Mouse (Mus musculus): Measurements from ENCODE around the gene Pde2a. TPM values are rescaled to one million over a fixed set of nuclear protein-coding genes. Genes with fewer than 3 reads are reported as not detected.
A peak's percentile ranks its signal among the peaks of the same experiment; 100 is the strongest.

Pde2a gene
- polyA plus RNA-seq, 1 experiment from 2014 or later, result 31.4 TPM

DNA sequence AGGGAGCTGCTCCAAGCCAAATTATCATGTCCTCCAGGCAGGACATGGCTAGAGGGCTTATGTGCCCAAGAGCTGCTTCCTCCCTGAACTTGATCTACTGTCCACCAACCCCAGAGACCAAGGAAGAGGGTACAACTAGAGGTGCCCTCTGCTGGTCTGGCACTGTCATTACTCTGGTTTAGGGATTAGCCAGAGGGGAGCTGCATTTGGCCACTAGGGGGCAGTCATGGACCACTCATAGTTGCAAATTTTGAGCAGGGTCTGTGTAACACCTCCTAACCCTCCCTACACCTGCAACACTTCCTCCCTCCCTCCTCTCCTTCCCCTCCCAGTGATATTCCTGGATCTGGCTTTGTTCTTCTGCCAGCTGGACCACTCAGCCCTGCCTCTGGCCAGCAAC, 8.7 kb upstream of the Pde2a start:
- Histone ChIP-seq H3K9ac (no peak overlapping the region), H3K4me1 (peaks cover 19% of the 10 kb centered on the region), H3K27ac (no peak overlapping the region), H3K4me2 (no peak overlapping the region), H3K27me3 (replicated peaks) (no peaks in the 10 kb centered on the region), H3K36me3 (replicated peaks) (no peaks in the 10 kb centered on the region), H3K4me3 (no peak overlapping the region), H3K9me3 (no peaks in the 10 kb centered on the region)
- ATAC-seq (replicated peaks), result peak; percentile 37; the same call in 1 of the 2 replicates

DNA sequence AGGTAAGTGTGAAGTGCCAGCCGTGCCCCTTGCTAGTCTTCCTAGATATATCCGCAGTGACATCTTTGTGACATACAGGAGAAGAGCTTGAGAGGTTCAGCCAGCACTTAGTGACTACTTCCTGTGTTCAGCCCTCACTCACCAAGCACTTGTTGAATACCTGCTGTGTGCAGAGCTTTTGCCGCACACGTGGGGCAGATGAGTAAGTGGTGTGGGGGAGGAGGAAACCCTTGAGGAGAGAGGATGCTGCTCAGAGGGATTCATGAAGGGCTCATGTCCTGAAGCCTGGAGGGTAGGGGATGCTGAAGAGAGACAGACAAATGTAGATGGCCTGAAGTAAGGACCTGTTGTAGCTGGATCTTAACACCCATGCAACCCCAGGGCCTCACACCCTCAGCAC, 7.3 kb upstream of the Pde2a start:
- Histone ChIP-seq H3K4me3 (no peak overlapping the region), H3K27me3 (replicated peaks) (0 out of 2 replicates have a peak, but pooled peaks cover 7% of the 10 kb centered on the region), H3K4me2 (no peak overlapping the region), H3K9ac (no peak overlapping the region), H3K27ac (no peak overlapping the region), H3K36me3 (replicated peaks) (no peaks in the 10 kb centered on the region), H3K4me1 (peaks cover 23% of the 10 kb centered on the region), H3K9me3 (no peaks in the 10 kb centered on the region)
- WGBS, result 43% methylated on average over 4 of the region's 4 CpGs
- ATAC-seq (replicated peaks), result no peak

DNA sequence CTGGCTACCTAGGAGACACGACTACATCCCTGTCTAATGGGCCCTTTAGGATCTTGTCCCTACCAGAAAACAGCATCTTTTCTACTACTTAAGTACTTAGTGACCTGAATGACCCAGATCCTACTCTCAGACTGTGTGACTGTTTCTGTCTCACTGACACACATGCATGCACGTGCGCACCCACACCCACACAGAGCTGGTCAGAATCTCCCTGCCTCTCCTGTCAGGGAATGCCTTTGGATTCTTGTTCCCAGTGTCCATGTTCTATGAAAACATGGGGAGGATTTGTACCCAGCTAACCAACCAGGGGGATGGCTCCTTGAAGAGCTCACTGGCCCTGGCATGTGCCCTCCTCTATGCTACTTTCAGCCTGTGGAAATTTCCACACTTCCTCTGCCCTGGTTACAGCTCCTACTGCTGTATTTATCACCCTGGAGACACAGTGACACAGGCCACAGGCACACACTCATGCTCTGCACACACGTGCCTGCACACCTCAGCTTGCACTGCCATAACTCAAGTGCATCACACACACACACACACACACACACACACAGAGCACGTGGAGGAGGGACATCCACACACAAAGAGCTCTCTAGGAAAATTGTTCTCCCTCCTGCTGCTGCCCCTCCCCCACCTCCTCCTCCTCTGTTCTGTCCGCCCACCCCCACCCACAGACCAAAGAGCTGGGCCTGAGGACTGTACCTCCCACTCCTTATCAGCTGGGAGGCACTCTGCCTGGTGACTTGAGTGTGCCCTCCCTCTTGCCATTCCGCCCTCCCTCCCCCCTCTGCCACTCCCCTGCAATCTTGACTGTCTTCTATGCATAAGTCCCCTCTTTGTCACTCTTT, 6.6 kb upstream of the Pde2a start:
- ATAC-seq (replicated peaks), result peak; percentile 64
- peaks cover 28% of the 10 kb centered on the region for H3K4me1 ChIP-seq
- H3K27me3 ChIP-seq (replicated peaks), result 0 out of 2 replicates have a peak, but pooled peaks cover 7% of the 10 kb centered on the region
- H3K9ac ChIP-seq, result no peak overlapping the region
- peak overlapping the region; percentile 26 for H3K27ac ChIP-seq
- H3K4me3 ChIP-seq, result no peak overlapping the region
- H3K9me3 ChIP-seq, result no peaks in the 10 kb centered on the region
- no peaks in the 10 kb centered on the region for H3K36me3 ChIP-seq (replicated peaks)
- no peak overlapping the region for H3K4me2 ChIP-seq
- WGBS, result 32% methylated on average over 7 of the region's 7 CpGs

DNA sequence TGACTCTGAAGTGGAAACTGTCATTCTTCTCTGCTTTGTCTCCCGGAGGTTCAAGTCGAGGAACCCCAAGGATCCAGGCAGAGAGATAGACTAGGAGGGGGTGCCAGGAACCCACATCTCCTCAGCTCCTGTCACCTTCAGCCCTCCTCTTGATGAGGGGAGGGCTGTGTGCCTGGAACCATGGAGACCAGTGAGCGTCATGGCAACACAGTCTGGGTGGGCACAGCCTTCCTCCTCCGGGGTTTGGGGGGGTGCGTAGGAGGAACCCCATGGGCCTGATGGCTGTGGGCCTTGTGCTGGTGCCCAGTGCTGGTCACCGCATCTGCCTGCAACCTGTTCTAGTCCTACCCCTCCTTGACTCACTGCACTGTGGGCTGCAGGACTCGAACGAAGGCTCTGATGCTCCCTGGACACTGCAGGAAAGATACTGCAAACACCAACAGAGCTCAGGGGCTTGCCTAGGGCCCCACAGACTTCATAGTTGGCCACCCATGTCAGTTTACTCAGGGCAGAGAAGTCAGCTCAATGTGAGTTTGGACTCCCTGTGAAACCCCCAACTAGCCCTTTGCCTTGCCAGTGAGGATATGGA, 5.9 kb upstream of the Pde2a start:
- H3K36me3 ChIP-seq (replicated peaks), result no peaks in the 10 kb centered on the region
- no peaks in the 10 kb centered on the region for H3K9me3 ChIP-seq
- H3K27me3 ChIP-seq (replicated peaks), result 0 out of 2 replicates have a peak, but pooled peaks cover 7% of the 10 kb centered on the region
- peak overlapping the region; percentile 26; the same call in 1 of the 2 replicates for H3K27ac ChIP-seq
- no peak overlapping the region for H3K4me2 ChIP-seq
- peaks cover 28% of the 10 kb centered on the region for H3K4me1 ChIP-seq
- peak; percentile 43 for ATAC-seq (replicated peaks)
- H3K4me3 ChIP-seq, result no peak overlapping the region
- WGBS, result 28% methylated on average over 8 of the region's 8 CpGs
- H3K9ac ChIP-seq, result no peak overlapping the region

DNA sequence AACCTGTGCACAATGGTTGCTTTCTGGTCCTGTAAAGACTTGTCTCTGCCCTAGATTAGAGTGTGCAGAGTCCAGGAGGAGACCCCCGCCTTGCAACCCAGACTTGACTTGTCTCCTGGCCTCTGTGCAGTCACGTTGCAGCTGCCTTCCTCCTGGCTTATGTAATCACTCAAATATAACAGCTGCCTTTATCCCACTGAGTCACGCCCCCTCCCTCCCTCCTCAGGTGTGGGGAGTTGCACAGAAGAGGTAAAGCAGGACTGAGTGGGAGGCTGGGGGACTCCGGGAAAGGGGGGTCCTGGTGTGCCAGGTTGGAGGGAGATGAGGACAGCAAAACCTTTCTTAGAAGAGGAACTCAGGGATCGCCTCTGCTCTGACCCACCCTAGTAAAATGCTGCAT, 5.1 kb upstream of the Pde2a start:
- H3K4me3 ChIP-seq, result no peak overlapping the region
- H3K27me3 ChIP-seq (replicated peaks), result 0 out of 2 replicates have a peak, but pooled peaks cover 7% of the 10 kb centered on the region
- H3K9me3 ChIP-seq, result no peaks in the 10 kb centered on the region
- H3K4me1 ChIP-seq, result peaks cover 36% of the 10 kb centered on the region
- no peak overlapping the region for H3K4me2 ChIP-seq
- H3K27ac ChIP-seq, result no peak overlapping the region
- ATAC-seq (replicated peaks), result no peak
- no peaks in the 10 kb centered on the region for H3K36me3 ChIP-seq (replicated peaks)
- WGBS, result 73% methylated on average over 5 of the region's 5 CpGs
- H3K9ac ChIP-seq, result no peak overlapping the region

DNA sequence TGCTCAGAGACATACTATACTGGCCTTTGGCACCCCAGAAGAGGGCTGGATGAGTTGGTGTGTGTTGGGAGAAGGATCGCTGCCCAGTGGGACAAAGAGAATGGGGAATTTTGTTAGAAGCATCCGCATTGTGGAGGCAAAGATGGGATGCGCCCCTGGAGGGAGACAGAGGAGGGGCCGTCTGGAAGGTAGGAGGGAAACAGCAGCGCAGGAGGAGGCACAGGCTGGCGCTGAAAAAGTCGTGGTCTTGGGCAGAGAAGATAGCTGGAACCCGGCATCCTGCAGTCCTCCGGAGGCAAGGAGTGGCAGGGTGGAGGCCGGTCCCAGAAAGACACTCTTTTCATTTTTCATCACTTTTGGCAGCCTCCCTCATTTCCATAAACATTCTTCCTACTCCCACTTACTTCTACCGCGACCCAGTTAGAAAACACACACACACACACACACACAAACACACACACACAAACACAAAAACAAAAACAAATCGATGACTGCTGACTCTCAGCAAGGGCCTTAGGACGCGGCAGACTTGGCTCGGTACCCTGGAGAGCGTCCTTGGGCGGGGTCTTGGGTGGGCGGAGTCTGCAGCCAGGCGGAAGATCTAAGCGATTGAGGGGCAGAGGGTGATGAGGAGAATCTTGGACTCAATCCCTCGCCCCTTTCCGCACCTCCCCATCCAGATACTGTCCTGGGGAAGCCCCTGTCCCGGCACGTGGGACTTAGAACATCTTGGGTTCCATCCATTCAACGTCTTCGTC, 2.3 kb upstream of the Pde2a start:
- peaks cover 60% of the 10 kb centered on the region for H3K4me1 ChIP-seq
- WGBS, result 5% methylated on average over 27 of the region's 27 CpGs

DNA sequence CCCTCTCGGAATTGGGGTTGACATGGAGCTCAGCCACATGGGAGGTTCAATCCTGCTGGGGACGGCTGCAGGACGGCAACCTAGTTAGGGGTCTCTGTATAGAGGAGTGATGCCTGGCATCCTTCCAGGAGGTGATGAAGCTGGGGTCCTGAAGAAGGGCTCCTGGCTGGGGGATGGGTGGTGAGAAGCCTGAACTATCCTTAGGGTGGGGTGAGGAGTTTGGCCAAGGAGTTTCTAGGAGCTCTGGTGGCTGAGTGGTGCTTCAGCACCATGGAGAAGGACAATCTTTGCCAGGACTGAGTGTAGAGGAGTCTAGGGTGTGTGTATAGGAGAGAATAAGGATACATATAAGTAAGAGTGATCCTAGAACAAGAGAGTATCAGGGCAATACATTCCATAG, 578 bp downstream of the Pde2a start:
- Histone ChIP-seq H3K36me3 (replicated peaks) (no peaks in the 10 kb centered on the region), H3K4me3 (peak overlapping the region; percentile 36), H3K27me3 (replicated peaks) (peaks cover 7% of the 10 kb centered on the region; the same call in 1 of the 2 replicates), H3K9ac (peak overlapping the region; percentile 26; the same call in 1 of the 2 replicates), H3K27ac (0 out of 2 replicates have a peak overlapping the region, but pooled peaks have one; percentile 62), H3K4me2 (peak overlapping the region; percentile 53), H3K4me1 (peaks cover 46% of the 10 kb centered on the region), H3K9me3 (no peaks in the 10 kb centered on the region)
- ATAC-seq (replicated peaks), result peak; percentile 18; the same call in 1 of the 2 replicates
- 7% methylated on average over 3 of the region's 3 CpGs for WGBS

More for the DNA sequence above, 2.3 kb upstream of the Pde2a start:
- Histone ChIP-seq H3K9me3 (no peaks in the 10 kb centered on the region), H3K4me2 (peak overlapping the region; percentile 30), H3K27ac (no peak overlapping the region), H3K36me3 (replicated peaks) (no peaks in the 10 kb centered on the region), H3K9ac (no peak overlapping the region), H3K27me3 (replicated peaks) (peaks cover 7% of the 10 kb centered on the region; the same call in 1 of the 2 replicates), H3K4me3 (no peak overlapping the region)
- ATAC-seq (replicated peaks), result no peak

DNA sequence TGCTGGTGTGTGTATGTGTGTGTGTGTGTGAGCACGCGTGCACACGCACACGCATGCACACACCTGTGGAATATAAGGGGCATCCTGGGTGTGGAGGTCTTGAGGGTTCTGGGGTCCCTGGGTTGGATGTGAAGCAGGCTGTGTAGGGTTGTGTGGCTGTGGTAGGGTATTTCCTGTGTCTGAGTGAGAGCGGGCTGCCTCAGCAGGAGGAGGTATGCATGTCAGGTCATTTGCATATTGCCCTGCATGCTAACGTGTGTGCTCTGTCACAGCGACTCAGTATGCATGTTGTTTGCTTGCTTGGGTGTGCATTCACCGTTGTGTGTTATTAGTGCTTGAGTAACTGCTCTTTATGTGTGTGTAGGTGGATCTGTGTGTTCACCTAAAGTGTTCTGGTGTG, 1.2 kb downstream of the Pde2a start:
- Histone ChIP-seq H3K27me3 (replicated peaks) (peaks cover 7% of the 10 kb centered on the region; the same call in 1 of the 2 replicates), H3K4me1 (peaks cover 52% of the 10 kb centered on the region), H3K9ac (no peak overlapping the region; the same call in 1 of the 2 replicates), H3K9me3 (no peaks in the 10 kb centered on the region), H3K27ac (no peak overlapping the region), H3K4me3 (peak overlapping the region; percentile 36; the same call in 1 of the 2 replicates), H3K4me2 (peak overlapping the region; percentile 53), H3K36me3 (replicated peaks) (no peaks in the 10 kb centered on the region)
- ATAC-seq (replicated peaks), result no peak
- 79% methylated on average over 8 of the region's 8 CpGs for WGBS

DNA sequence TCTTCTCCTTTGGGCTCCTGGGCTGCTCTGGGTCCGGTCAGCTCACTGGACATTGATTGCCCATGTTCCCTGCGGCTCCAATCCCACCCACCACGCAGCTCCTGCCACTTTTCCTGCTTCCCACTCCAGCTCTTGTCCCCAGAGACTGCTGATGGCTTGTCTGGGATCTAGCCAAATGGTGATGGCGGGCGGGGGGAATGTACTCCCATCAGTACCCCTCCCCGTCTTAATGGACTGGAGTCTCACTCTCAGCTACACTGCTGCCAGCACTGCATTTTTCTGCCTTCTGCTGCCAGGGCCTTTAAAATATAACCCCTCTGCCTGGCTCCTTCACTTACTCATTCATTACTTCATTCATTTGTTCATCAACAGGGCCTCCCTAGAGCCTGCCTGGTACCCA, 2.5 kb downstream of the Pde2a start:
- no peak overlapping the region for H3K9ac ChIP-seq
- H3K27me3 ChIP-seq (replicated peaks), result peaks cover 1% of the 10 kb centered on the region; the same call in 1 of the 2 replicates
- 49% methylated on average over 6 of the region's 6 CpGs for WGBS
- no peaks in the 10 kb centered on the region for H3K36me3 ChIP-seq (replicated peaks)
- H3K4me1 ChIP-seq, result peaks cover 53% of the 10 kb centered on the region
- no peak overlapping the region for H3K4me3 ChIP-seq
- ATAC-seq (replicated peaks), result no peak
- no peaks in the 10 kb centered on the region for H3K9me3 ChIP-seq
- H3K4me2 ChIP-seq, result no peak overlapping the region
- no peak overlapping the region for H3K27ac ChIP-seq

DNA sequence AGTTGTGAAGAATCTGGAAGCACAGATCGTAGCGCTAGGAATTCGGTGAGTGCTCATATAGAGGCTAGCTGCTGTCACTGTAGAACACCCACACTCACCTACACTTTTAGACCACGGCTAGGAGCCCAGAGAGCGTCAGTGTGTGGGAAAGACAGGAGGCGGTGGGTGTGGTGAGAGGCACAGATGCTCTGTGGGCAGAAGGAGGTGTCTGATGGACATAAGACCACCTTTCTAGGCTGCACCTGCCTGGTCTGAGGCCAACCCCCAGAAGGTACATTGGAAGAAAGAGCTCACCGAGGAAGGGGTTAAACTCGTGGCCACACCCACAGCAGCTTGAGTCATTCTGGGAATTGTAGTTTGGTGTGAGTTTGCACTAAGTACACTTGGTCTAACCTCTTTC, 5.2 kb downstream of the Pde2a start:
- H3K9me3 ChIP-seq, result no peaks in the 10 kb centered on the region
- no peaks in the 10 kb centered on the region; the same call in 1 of the 2 replicates for H3K27me3 ChIP-seq (replicated peaks)
- ATAC-seq (replicated peaks), result no peak; the same call in none of the 2 replicates
- 74% methylated on average over 8 of the region's 8 CpGs for WGBS
- H3K4me1 ChIP-seq, result peaks cover 34% of the 10 kb centered on the region
- no peaks in the 10 kb centered on the region for H3K36me3 ChIP-seq (replicated peaks)
- no peak overlapping the region for H3K27ac ChIP-seq
- H3K4me3 ChIP-seq, result no peak overlapping the region
- peak overlapping the region; percentile 20; the same call in 1 of the 2 replicates for H3K4me2 ChIP-seq
- no peak overlapping the region for H3K9ac ChIP-seq

DNA sequence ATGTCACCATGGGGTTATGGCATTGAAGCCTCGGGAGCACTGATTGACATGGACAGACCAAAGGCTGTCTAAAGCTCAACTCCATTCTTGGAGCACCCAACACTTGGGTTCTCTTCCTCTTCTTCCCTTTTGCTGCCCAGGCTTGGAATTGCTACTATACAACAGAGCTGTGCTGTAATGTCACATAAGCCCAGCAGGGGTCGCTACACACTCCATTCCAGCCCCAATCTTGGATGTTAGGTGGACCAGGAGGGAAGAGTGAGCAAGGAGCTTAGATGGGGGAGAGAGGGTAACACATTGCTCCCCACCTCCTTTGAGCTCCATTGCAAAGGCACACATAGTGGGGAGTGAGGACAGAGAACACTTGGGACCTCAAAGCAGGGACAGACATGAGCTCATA, 6.2 kb downstream of the Pde2a start:
- whole genome bisulfite sequencing, result 17% methylated on average over 2 of the region's 2 CpGs
- Histone ChIP-seq H3K9ac (no peak overlapping the region), H3K27me3 (replicated peaks) (no peaks in the 10 kb centered on the region), H3K9me3 (no peaks in the 10 kb centered on the region), H3K36me3 (replicated peaks) (no peaks in the 10 kb centered on the region), H3K27ac (no peak overlapping the region), H3K4me3 (no peak overlapping the region), H3K4me2 (no peak overlapping the region), H3K4me1 (peaks cover 24% of the 10 kb centered on the region)
- ATAC-seq (replicated peaks), result no peak

DNA sequence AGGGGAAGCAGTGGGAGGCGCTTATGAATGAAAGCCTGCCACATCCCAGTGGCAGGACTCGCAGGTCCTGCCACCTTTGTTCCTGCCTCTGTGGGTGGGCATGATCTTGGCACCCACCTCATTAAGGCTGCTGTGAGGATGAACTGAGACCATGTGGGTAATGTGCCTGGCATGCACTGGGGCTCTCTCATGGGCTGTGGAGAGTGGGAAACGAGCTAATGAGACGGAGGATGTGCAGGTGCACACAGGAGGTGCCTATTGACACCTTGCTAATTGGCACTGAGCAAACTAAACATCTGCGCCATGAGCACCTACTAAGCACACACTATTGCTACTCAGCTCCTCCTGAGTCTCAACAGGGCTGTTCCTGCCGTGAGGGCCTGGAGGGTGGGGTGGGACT, 13.5 kb downstream of the Pde2a start:
- H3K4me1 ChIP-seq, result no peaks in the 10 kb centered on the region
- no peak overlapping the region for H3K27ac ChIP-seq
- ATAC-seq (replicated peaks), result no peak
- WGBS, result 49% methylated on average over 6 of the region's 6 CpGs
- H3K27me3 ChIP-seq (replicated peaks), result no peaks in the 10 kb centered on the region
- no peaks in the 10 kb centered on the region for H3K9me3 ChIP-seq
- H3K36me3 ChIP-seq (replicated peaks), result no peaks in the 10 kb centered on the region
- no peak overlapping the region for H3K4me2 ChIP-seq
- H3K4me3 ChIP-seq, result no peak overlapping the region
- H3K9ac ChIP-seq, result no peak overlapping the region
